Mouse (Mus musculus): ENCODE measurements around the gene Il15.

The Il15 gene

GRCm38 (mm10) chr8:82351268-82351943, 51.6 kb downstream of the Il15 start:
- DNase-seq, result no peak

GRCm38 (mm10) chr8:82349299-82349698, 53.7 kb downstream of the Il15 start:
- DNase-seq, result no peak

GRCm38 (mm10) chr8:82346485-82346884, 56.5 kb downstream of the Il15 start:
- no peak for DNase-seq

GRCm38 (mm10) chr8:82331675-82332234, 71.3 kb downstream of the Il15 start:
- no peak for DNase-seq

GRCm38 (mm10) chr8:82327986-82328652, 74.9 kb downstream of the Il15 start:
- no peak for DNase-seq

- DNase-seq, result no peak
These were observed 77.0 kb downstream of the Il15 start for GRCm38 (mm10) chr8:82326061-82326460.

- no peak for DNase-seq
These were observed 77.4 kb downstream of the Il15 start for GRCm38 (mm10) chr8:82325586-82325985.

GRCm38 (mm10) chr8:82317446-82317845, 85.6 kb downstream of the Il15 start:
- no peak for DNase-seq

- no peak for DNase-seq
These were observed 96.6 kb downstream of the Il15 start for GRCm38 (mm10) chr8:82306424-82306823.

GRCm38 (mm10) chr8:82296256-82296655, 106.8 kb downstream of the Il15 start:
- DNase-seq, result no peak

GRCm38 (mm10) chr8:82291659-82292058, 111.4 kb downstream of the Il15 start:
- no peak for DNase-seq

GRCm38 (mm10) chr8:82285866-82286265, 117.2 kb downstream of the Il15 start:
- DNase-seq, result peak; percentile 52 to 62

- no peak for DNase-seq
These were observed 121.0 kb downstream of the Il15 start for GRCm38 (mm10) chr8:82281995-82282394.
